Mouse (Mus musculus): Measurements from ENCODE around the gene Klf2. TPM values are rescaled to one million over a fixed set of nuclear protein-coding genes. Genes with fewer than 3 reads are reported as not detected.

Gene Klf2
- total RNA-seq, 4 experiments from 2014 or later, result 10.9 to 16.5 (median 13.2) TPM

DNA sequence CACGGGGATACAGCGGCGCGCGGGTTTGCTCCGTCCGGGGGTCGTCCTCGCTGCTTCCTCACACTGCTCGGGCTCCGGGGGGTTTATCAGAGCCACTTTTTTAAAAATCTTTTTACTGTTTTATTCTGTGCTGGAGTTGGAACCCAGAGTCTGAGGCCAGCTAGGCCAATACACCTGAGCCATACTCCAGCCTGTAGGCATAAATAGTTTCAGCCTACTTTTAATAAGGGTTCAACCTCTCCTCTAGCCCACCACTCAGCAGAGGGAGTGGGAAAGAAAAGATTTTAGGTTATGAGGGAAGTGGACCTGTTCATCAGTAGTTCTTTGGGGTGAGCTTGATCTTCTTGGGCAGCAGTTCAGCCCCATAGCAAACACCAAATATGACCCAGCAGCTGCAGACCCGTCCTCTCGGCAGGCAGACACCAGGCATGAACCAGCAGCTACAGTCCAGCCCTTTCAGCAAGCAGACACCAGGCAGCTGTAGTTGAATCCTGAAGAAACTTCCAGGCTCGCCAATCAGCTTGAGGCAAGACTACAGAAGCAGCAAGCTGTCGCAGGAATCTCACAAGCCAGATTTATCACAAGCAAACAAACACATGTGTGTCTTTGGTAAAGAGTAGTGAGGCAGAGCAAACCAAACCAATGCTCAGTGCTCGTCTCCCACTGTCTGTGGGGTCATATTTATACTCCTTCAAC is 13.5 kb upstream of the Klf2 start, which contains the start of gene Gm10282:
Gene Gm10282 (minus strand): TSS at position 51 of the 696 bp plus-strand sequence.
- no peak for DNase-seq (ENCODE audit: low spot score in 2 of 2)

DNA sequence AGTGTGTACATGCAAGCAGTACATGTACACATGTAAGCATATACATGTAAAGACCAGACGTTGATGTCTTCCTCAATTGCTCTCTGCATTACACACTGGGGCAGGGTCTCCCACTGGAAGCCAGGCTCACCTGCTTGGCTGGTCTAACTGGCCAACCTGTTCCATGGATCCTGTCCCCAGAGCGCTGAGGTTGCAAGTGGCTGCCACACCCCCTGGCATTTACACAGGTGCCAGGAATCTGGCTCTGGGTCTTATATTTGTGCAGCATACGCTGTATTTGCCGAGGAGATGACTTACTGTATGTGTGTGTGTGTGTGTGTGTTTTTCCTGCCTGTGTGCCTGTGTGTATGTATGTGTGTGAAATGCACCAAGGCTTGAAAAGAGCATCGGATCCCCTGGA is 11.9 kb upstream of the Klf2 start:
- DNase-seq (ENCODE audit: low spot score in 2 of 2), result no peak

DNA sequence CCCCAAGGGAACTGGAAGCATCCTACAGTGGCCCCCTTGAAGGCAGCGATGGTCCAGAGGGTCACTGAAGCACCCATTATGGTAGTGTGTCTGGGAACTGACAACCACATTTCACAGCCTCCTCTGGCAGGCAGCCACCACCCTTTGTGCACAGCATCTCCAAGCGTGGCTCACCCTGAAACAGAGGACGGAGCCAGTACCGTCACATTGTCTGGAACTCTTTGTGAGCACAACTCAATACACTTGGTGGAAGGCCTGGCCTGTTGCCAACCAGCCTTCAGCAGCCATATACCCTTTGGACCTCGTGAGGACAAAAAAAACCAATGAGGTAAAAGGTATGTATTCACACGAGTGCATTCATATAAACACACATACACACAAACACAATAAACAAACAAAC is 10.6 kb upstream of the Klf2 start:
- DNase-seq (ENCODE audit: low spot score in 2 of 2), result no peak

DNA sequence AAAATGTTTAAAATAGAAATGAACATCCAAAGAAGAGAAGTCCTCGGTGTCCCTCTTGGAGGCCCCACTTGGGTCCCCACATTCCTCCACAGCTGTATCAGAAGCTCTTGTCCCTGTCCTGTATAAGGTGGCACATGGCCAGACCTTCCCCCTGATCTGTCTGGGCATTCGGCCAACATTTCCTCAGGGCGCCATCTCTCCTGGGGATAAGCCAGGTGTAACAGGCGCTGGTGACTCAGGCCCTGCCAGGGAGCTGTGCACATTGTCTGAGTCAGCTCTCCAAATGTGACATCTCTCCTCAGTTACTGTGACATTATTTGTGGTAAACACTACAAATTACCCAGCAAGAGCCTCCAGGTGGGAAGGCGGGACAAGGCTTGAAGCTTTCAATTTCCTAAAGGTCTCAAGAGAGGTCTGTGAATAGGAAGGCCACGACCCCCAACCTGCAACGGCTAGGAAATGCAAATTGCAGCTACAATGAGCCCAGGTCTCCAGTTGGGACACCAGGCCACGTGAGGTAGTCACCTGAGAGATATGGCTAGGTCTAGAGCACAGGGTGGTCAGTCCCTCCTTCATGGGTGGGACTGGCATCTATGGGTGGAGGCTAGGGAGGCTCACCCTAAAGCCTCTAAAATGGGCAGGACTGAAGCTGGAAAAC is 7.9 kb upstream of the Klf2 start:
- peak; percentile 36 to 84 for DNase-seq (ENCODE audit: low spot score in 2 of 2)

DNA sequence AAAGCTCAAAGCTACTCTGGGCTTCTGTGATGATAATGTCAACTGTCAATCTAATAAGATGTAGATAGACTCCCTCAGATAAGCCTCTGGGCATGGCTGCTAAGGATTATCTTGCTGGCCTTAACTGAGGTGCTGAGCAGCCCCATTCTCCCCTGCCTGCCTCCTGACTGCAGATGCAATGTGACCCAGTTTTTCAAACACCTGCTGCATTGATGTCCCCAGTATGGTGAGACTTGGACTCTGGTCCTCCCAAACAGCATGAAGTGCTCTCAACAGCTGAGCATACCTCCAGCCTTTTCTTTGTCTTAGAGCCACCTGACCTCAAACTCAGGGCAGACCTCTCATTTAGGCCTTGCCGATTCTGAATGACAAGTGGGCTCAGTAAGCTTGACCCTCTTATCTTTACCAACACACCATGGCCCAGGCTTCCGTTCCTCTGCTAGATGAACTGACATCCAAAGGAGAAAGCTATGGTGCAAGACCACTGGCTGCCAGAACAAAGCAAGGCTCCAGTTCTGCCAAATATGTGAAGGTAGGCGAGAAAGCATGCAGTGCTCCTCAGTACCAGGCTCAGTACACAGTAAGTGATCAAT is 5.8 kb upstream of the Klf2 start:
- no peak for DNase-seq (ENCODE audit: low spot score in 2 of 2)

DNA sequence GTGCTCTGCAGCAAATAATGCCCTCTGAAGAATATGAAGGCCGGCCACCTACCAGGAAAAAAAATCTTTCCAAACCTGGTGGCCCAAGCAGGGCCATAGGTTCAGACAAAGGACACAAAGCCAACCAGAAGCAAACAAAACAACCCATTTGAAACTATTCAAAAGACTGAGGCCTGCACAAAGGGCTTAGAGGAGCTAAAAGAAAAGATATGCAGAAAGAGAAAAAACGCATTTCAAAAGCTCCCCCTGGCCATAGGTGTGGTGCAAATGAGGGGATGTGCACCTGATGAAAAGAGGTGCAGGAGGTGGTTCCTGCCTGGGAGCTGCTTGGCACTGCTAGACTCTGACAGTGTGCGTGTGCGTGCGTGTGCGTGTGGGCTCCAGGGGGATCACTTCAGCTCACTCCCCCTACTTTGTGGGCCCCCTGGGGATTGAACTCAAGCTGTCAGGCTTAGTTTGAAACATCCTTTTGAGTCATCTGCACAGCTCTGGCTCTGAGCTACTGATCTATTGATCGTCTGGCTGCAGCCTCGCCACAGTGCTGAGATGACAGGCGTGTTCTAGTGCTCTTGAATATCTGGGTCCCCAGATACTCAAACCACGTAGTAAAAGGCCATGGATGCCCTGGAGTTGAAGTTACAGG is 2.7 kb upstream of the Klf2 start:
- no peak for DNase-seq (ENCODE audit: low spot score in 2 of 2)

DNA sequence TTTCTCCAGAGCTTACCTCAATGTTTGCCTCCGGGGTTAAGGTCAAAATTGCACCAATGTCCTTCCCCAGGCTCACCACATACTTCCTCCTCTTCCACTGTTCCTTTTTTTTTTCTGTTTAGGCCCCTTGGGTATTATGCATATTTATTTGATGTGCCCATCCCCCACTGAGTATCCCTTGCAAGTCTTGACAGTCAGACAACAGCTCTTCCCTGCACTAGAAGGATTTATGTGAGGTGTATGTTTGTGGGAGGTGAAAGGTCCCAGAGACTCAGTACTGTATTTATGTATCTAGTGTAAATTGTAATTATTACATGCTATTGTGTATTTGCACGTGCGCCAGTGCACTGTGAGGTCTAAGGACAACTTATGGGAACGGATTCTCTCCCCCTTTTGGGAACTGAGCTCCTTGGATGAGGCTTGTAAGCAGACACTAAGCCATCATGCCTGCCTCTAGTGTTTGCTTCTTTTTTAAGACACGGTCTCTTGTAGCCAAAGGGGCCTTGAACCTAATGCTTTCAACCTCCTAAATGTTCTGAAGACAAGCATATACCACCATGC is 1.0 kb upstream of the Klf2 start:
- DNase-seq (ENCODE audit: low spot score in 2 of 2), result no peak

DNA sequence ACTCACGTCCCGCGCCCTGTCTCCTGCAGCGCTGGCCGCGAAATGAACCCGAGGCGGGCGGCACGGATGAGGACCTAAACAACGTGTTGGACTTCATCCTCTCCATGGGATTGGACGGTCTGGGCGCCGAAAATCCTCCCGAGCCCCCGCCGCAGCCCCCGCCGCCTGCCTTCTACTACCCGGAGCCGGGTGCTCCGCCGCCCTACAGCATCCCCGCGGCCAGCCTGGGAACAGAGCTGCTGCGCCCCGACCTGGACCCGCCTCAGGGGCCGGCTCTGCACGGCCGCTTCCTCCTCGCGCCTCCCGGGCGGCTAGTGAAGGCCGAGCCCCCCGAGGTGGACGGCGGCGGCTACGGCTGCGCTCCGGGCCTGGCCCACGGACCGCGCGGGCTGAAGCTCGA is 564 bp downstream of the Klf2 start:
- DNase-seq (ENCODE audit: low spot score in 2 of 2), result peak in 1 of 2 experiments; percentile 9

DNA sequence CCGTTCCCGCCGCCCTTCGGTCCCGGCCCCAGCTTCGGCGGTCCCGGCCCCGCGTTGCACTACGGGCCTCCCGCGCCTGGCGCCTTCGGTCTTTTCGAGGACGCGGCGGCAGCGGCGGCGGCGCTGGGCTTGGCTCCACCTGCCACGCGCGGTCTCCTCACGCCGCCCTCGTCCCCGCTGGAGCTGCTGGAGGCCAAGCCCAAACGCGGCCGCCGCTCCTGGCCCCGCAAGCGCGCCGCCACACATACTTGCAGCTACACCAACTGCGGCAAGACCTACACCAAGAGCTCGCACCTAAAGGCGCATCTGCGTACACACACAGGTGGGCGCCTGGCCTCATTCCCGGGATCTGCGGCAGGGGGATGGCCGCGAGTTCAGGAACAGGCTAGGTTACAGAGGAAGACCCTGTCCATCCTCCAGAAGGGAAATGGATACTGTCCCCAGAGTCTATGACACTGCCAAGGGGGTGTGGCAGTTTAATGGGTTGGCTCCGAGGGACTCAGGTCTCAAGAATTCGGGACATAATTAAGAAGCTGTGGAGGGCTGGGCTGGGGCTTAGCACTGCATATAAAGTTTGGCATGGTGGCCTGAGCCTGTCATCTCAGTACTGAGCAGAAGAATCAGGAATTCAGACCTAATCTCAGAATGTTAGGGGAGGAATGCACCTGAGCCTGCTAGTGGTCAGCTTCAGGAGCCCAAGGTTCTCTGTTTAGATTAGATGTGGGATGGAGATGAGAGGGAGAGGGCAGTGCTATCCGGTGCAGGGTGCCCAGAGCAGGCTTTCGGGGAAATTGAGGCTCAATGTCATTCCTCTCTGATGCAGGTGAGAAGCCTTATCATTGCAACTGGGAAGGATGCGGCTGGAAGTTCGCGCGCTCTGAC is 1.3 kb downstream of the Klf2 start:
- DNase-seq (ENCODE audit: low spot score in 2 of 2), result no peak

DNA sequence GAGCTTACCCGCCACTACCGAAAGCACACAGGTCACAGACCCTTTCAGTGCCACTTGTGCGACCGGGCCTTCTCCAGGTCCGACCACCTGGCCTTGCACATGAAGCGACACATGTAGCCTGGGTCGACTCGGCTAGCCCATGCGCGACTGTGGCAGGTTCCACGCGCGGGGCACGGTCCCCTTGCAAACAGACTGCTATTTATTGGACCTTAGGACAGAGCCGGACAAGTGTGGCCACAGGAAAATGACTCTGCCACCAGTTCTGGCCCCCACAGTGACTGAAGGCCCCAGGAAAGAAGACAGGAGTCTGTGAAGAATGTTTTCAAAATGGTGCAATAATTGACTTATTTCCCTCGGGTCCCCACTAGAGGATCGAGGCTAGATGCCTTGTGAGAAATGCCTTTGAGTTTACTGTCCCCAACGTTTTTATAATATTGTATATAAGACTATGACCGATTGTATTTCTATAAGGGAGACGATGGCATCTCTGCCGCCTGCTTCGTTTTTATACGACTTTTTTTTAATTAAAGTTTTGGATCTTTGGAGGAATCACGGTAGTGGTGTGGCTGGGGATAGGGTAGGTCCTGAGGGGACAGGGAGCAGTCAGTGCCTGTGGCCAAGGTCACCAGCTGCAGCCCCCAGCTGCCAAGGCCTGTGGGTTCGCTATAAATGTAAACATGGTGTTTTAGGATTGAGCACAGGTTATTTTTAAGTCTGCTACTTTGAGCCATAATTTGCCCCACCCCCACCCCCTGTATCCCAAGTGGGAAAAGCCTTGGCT is 2.2 kb downstream of the Klf2 start:
- DNase-seq (ENCODE audit: low spot score in 2 of 2), result no peak

DNA sequence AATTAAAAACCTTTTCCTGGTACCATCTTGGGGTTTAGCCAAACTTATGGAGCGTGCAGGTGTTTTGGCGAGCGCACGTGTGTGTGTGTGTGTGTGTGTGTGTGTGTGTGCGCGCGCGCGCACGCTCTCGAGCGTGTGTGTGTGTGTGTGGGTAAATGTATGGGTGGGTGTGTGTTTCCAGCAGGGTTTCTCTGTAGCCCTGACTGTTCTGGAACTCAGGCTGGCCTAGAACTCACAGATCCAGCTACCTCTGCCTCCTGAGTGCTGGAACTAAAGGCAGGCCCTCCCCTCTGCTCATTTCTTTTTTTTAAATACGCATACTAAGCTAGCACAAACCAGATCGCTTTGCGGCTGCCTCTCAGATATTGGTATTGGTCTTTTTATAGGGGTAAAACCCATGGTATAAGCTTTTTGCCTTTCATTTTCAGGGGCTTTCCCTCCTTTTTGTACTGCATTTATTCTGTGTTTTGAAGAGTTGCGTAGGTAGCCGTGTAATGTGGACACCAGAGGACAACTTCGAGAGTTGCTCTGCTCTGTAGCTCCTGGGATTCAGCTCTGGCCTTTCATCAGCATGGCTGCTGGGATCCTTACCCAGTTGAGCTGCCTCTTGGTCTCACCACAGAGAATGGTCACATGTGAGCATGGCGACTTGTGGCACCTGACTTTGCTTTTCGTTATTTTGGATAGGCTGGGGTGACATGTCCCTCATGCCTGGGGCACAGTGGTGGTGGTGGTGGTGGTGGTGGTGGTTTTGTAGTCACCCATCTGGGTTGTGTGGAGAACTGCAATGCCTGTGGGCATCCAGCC is 3.0 kb downstream of the Klf2 start:
- DNase-seq (ENCODE audit: low spot score in 2 of 2), result no peak

DNA sequence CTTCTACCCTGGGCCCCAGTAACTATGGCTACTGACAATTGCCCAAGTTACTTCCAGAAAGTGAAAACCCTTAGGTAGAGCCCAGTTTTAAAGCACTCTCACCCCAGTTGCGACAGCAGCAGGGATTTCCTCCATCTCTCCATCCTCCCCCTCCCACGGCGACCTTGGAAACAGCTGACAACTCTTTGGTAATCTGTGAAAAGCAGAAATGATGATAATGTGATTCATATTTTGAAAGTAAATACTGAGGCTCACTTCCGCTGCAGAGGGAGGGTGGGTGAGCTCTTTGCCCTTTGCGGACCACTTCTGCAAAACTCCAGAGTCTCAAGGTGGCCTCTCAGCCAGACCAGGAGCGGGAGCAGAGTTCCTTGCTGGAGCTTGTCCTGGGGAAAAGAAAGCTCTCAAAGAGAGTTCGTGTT is 3.6 kb downstream of the Klf2 start:
- no peak for DNase-seq (ENCODE audit: low spot score in 2 of 2)

DNA sequence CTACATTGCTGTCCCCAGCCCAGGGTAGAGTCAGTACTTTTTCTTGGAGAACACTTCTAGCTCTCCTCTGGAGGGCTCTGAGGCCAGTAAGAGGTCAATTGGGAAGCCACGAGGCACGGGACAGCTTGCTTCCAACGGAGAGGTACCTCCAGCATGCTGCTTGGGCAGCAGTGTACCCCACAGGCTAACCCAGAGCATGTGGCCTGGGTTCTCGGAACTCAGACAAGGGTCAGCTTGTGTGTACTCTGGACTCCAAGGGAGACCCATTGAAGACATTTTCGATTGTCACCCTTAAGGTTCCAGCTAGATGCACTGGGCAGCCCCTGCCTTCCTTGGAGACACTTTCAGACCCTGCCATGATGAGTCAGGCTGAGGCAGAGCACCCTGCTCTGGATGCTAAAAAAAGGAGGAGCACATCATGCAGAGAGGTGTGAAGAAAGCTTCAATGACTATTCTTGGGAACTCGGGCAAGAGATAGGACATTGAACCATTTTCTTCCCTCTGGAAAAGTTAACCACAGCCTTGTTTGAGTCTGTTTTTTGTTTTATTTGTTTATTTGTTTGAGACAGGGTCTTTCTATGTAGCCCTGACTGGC is 4.4 kb downstream of the Klf2 start:
- no peak for DNase-seq (ENCODE audit: low spot score in 2 of 2)

DNA sequence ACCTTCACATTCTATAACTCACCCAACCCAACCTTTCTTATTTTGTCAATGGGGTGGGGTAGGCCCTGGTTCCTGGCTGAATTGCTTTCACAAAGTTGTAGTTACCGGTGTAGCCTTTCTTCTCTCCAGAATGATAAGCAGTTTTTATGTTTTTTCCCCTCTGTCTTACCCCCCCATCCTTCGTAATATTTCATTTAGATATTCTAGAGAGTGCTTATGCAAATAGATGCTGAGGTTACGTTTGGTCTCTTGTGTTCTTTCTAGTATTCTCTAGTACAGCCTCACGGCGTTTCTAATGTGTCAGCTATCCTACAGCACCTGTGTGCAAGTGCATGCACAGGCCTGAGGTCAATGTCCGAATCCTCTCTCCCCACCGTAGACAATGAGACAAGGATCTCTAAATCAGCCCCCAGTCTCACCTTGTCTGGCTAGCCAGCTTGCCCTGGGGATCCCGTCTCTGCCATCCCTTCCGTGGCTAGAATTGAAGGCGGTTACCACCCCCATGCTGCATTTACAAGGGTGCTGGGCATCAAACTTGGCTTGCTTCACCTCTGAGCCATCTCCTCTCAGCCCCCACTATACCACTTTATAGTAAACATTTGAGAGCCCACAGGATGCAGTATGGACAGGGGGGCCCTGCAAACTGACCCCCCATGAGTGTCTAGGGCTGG is 5.3 kb downstream of the Klf2 start:
- no peak for DNase-seq (ENCODE audit: low spot score in 2 of 2)

DNA sequence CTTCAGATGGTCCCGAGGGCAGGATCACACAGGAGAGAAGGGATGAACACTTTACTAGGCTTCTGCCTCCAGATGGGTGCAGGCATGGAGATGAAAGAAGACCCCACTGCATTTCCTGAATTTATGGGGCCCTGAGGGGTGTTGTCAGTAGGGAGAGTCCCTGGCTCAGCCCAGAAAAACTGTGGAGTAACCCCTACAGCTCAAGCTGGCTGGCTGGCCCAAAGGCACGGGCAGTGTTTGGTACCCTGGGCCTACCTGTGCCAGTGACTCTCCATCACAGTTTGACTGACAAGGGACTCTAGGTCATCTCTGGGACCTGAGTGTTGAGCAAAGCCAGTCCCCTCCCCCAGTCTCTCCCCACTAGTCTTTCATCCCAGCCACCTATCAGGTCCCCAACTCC is 5.9 kb downstream of the Klf2 start:
- no peak for DNase-seq (ENCODE audit: low spot score in 2 of 2)

DNA sequence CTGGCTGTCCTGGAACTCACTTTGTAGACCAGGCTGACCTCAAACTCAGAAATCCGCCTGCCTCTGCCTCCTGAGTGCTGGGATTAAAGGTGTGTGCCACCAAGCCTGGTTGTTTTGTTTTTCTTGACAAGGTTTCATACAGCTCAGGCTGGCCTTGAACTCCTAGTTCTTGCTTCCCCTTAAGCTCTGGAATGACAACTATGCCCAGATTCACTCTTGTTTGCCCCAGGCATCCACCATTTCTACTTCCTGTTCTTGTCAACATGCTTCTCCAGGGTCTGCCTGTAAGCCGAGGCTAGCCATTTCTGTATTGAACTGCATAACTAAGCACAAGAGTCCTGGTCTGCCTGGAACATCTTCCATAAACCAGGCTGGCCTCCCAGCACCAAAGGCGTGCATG is 10.3 kb downstream of the Klf2 start:
- DNase-seq (ENCODE audit: low spot score in 2 of 2), result no peak

DNA sequence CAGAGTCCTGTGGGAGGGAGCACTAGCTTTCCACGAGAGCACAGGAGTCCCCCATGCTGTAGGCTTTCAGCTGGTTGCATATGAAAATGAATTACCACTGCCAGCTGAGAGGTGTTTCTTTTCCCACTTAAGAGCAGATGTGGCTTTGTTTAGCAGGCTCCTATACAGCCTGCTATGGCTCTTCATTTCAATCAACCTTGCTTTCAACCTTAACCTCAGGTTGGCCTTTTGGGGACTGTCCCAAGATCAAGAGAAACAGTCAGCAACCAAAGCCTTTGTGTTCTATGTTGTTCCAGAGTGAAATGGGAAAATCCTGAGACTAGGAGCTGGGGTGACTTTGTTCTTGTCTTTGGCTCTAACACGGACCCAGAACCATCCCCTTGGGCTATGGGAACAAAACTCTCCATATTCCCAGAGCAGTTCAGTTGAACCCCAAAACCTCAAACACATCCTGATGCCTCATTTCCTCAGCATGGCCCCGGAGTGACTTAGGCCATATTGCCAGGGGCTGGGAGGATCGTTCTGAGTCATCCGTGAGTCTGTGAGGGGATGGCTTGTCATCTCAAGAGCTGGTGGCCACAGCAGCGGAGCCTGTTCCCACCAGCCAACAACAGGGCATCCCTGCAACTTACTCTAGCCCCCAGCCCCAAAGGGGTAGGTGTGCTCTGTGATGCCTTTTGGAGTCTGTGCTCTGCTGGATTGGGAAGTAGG is 12.1 kb downstream of the Klf2 start:
- no peak for DNase-seq (ENCODE audit: low spot score in 2 of 2)

DNA sequence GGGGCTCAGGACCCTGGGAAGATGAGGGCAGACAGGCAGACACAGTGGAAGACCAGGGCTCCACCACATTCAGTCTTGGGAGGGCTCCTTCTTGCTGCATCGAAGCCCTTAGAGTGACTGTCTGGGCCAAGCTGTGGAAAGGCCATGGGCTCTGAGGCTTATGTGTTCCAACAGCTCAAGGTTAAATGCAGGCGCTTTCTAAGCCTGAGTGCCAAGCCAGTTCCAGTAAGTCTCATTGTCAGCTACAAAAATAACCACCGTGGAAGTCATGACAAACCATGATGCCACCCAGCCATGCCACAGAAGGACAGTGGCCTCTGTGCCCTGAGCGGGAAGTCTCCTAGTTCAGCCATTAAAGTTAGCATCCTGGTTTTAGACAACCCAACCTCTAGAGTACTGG is 12.8 kb downstream of the Klf2 start:
- DNase-seq (ENCODE audit: low spot score in 2 of 2), result no peak
